Mouse (Mus musculus): ENCODE results near the gene Grm4. TPM values are rescaled to one million over a fixed set of nuclear protein-coding genes. Genes with fewer than 3 reads are reported as not detected.
A peak's percentile ranks its signal among the peaks of the same experiment; 100 is the strongest.
"Not testable (repeated sequence)": the region's sequence is repeated elsewhere in the genome, so short reads cannot be mapped to it uniquely, and the experiment has no call there.

Grm4 gene
- polyA plus RNA-seq, 1 experiment from 2014 or later, result 0.16 TPM

DNA sequence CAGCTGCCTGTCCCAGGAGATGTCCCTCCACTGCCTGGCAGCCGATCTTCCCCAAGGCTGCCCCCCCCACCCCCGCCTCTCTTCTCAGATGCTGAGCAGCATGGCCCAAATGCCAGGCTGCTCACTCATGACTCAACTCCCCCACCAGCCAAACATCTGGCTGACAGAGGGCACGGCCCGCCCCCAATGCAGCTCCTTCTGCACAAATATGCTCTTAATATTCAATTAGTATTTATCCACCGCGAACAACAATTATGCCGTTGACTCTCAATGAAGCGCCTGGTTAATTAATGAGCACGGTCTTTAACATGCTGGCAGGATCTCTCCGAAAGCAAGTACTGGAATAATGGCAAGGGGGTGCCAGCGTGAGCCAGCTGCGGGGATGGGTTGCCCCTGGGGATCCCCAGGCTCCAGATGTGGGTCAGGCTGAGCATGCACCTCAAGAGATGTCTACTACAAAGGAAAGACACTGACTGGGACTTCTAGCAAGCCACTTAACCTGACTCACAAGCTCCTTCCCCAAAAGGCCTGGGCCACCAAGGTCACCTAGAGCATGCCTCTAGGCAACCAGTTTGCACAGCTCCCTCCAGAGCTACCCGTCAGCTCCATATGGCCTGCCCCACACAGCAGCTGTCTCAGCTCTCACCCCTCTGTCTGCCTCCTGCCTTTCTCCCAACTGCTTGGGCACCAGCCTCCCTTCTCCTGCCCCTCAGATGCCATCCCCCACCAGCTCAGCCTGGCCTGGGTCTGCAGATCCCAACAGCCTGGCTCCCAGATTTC, 131.8 kb downstream of the Grm4 start:
- Histone ChIP-seq H3K36me3 (ENCODE audit: control insufficient read depth, insufficient read depth, low read length) (no peaks in the 10 kb centered on the region), H3K27me3 (ENCODE audit: control insufficient read depth, insufficient read depth, low read length) (no peaks in the 10 kb centered on the region), H3K9ac (ENCODE audit: low read length) (no peak overlapping the region), H3K27ac (replicated peaks) (no peak overlapping the region), H3K4me1 (replicated peaks; ENCODE audit: control insufficient read depth, insufficient read depth) (no peaks in the 10 kb centered on the region), H3K9me3 (ENCODE audit: control insufficient read depth, low read length) (no peaks in the 10 kb centered on the region), H3K4me2 (replicated peaks; ENCODE audit: low read depth) (no peak overlapping the region), H3K4me3 (ENCODE audit: low read depth, low read length) (no peak overlapping the region)
- TF ChIP-seq CTCF (IDR thresholded peaks at IDR 0.05; ENCODE audit: low read depth) (no peak), EP300 (optimal IDR thresholded peaks at IDR 0.05) (no peak)
- WGBS, result 76% methylated on average over 13 of the region's 13 CpGs
- DNase-seq (ENCODE audit: low spot score) (no peak), ATAC-seq (ENCODE audit: low FRiP score, low TSS enrichment) (no peak)

DNA sequence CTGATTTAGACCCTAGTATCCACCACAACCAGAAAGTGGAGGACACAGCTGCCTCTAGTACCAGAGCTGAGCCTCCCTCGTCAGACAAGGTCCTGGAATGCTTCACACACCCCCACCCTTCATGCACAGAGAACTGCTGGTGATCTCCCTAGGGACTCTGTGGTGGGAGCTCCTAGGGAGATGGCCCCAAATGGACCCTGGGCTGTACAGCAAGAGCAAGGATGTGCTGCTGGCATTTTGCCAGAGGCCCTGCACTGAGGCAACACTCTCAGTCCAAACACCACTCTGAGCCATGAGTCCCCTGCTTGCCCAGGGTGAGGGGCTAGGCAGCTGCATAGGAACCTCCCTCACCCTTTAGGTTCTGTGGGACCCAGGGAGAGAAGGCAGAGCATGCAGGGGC, 134.8 kb downstream of the Grm4 start:
- WGBS, result 30% methylated on average over 1 of the region's 1 CpGs
- H3K27ac ChIP-seq (replicated peaks), result no peak overlapping the region
- DNase-seq (ENCODE audit: low spot score), result no peak
- H3K9ac ChIP-seq (ENCODE audit: low read length), result no peak overlapping the region
- no peak for TF ChIP-seq EP300 (optimal IDR thresholded peaks at IDR 0.05)
- TF ChIP-seq CTCF (IDR thresholded peaks at IDR 0.05; ENCODE audit: low read depth), result no peak
- no peaks in the 10 kb centered on the region for H3K27me3 ChIP-seq (ENCODE audit: control insufficient read depth, insufficient read depth, low read length)
- no peaks in the 10 kb centered on the region for H3K36me3 ChIP-seq (ENCODE audit: control insufficient read depth, insufficient read depth, low read length)
- no peak overlapping the region for H3K4me2 ChIP-seq (replicated peaks; ENCODE audit: low read depth)
- H3K4me3 ChIP-seq (ENCODE audit: low read depth, low read length), result no peak overlapping the region
- no peaks in the 10 kb centered on the region for H3K4me1 ChIP-seq (replicated peaks; ENCODE audit: control insufficient read depth, insufficient read depth)
- ATAC-seq (ENCODE audit: low FRiP score, low TSS enrichment), result peak; percentile 41; the same call in 1 of the 2 replicates
- H3K9me3 ChIP-seq (ENCODE audit: control insufficient read depth, low read length), result no peaks in the 10 kb centered on the region

DNA sequence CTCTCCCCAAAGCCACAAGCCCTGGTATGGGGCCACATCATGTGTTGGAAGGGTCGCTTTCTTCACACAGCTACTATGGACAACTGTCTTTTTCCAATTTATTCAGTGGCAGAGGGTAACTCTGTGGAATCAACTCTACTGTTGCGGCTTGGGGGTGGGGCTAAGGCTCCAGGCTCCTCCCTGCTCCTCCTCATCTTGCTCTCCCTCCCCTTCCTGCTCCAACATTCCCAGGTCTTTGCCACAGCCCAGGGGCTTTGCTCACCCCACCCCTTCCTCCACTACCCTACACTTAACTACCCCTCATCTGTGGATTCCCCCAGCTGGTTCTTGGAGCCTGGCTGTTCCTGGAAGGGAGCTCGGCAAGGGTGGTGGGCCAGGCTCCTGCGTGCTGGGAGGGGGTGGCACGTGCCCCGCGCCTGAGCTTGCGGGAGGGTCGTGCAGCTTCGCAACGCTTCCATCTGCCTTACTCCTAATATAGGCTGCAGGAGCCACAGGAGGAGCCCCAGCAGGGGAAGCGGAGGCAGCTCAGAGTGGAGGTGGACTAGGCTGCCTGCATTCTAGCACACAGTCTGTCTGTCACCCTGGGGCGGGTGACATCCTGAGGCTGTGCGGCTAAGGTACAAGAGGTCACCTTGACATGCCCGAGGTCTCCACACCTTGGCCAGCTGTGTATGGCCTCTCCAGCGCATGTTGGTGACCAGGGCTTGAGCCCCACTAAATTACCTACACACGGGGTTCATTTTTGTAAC, 135.5 kb downstream of the Grm4 start:
- Histone ChIP-seq H3K36me3 (ENCODE audit: control insufficient read depth, insufficient read depth, low read length) (no peaks in the 10 kb centered on the region), H3K27me3 (ENCODE audit: control insufficient read depth, insufficient read depth, low read length) (no peaks in the 10 kb centered on the region), H3K4me1 (replicated peaks; ENCODE audit: control insufficient read depth, insufficient read depth) (no peaks in the 10 kb centered on the region), H3K27ac (replicated peaks) (no peak overlapping the region), H3K9ac (ENCODE audit: low read length) (no peak overlapping the region), H3K9me3 (ENCODE audit: control insufficient read depth, low read length) (no peaks in the 10 kb centered on the region), H3K4me2 (replicated peaks; ENCODE audit: low read depth) (no peak overlapping the region), H3K4me3 (ENCODE audit: low read depth, low read length) (no peak overlapping the region)
- ATAC-seq (ENCODE audit: low FRiP score, low TSS enrichment) (0 out of 2 replicates have a peak, but pooled peaks have one; percentile 11), DNase-seq (ENCODE audit: low spot score) (no peak)
- TF ChIP-seq CTCF (IDR thresholded peaks at IDR 0.05; ENCODE audit: low read depth) (no peak), EP300 (optimal IDR thresholded peaks at IDR 0.05) (no peak)
- 35% methylated on average over 17 of the region's 17 CpGs for WGBS

DNA sequence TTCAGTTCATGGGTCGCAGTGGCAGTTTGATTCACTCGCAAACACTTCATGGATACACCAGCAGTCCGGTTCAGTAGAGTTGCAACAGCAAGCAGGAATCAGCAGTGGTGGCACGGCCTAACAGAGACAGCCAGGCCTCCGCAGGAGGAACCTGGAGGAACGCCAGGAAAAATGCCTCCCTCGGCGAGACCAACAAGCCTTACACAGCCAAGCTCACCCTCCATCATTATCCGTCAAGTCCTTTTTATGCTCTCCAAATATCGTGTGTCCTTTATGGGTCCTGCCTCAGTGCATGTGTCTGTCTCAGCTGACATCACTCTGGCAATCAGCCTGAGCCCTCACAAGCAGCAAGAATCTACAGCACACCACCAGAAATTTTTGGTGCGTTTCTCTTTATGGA, 138.3 kb downstream of the Grm4 start:
- no peak overlapping the region for H3K9ac ChIP-seq (ENCODE audit: low read length)
- no peaks in the 10 kb centered on the region for H3K9me3 ChIP-seq (ENCODE audit: control insufficient read depth, low read length)
- ATAC-seq (ENCODE audit: low FRiP score, low TSS enrichment) (no peak), DNase-seq (ENCODE audit: low spot score) (no peak)
- no peak overlapping the region for H3K4me3 ChIP-seq (ENCODE audit: low read depth, low read length)
- TF ChIP-seq EP300 (optimal IDR thresholded peaks at IDR 0.05) (no peak), CTCF (IDR thresholded peaks at IDR 0.05; ENCODE audit: low read depth) (no peak)
- no peaks in the 10 kb centered on the region for H3K36me3 ChIP-seq (ENCODE audit: control insufficient read depth, insufficient read depth, low read length)
- H3K4me2 ChIP-seq (replicated peaks; ENCODE audit: low read depth), result no peak overlapping the region
- H3K4me1 ChIP-seq (replicated peaks; ENCODE audit: control insufficient read depth, insufficient read depth), result no peaks in the 10 kb centered on the region
- 72% methylated on average over 11 of the region's 11 CpGs for WGBS
- H3K27ac ChIP-seq (replicated peaks), result no peak overlapping the region
- no peaks in the 10 kb centered on the region for H3K27me3 ChIP-seq (ENCODE audit: control insufficient read depth, insufficient read depth, low read length)

DNA sequence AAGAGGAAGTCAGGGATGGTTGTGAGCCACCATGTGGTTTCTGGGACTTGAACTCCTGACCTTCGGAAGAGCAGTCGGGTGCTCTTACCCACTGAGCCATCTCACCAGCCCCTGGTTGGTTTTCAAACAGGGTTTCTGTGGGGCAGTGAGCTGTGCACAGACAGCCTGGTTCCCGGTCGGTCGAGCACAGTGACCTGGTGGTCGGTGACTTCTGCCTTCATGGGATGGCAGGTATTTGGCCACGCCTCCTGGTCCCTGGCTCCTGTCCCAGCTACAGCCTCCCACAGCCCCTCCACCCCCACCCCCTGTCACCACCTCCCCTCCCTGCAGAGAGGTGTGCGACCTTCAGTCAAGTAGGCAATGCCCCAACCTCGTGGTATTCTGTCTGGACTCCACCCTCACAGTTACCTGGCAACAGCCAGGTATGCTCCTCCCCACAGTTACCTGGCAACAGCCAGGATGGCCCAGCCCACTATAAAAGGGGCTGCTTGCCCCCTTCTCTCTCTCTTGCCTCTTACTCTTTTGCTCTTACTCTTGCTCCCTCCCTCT, 140.2 kb downstream of the Grm4 start:
- H3K4me3 ChIP-seq (ENCODE audit: low read depth, low read length); H3K36me3 ChIP-seq (ENCODE audit: control insufficient read depth, insufficient read depth, low read length); H3K9me3 ChIP-seq (ENCODE audit: control insufficient read depth, low read length); H3K27me3 ChIP-seq (ENCODE audit: control insufficient read depth, insufficient read depth, low read length); ATAC-seq (ENCODE audit: low FRiP score, low TSS enrichment); H3K9ac ChIP-seq (ENCODE audit: low read length); H3K27ac ChIP-seq (replicated peaks); H3K4me1 ChIP-seq (replicated peaks; ENCODE audit: control insufficient read depth, insufficient read depth); H3K4me2 ChIP-seq (replicated peaks; ENCODE audit: low read depth); DNase-seq (ENCODE audit: low spot score): not testable (repeated sequence)
- 53% methylated on average over 9 of the region's 9 CpGs for WGBS

DNA sequence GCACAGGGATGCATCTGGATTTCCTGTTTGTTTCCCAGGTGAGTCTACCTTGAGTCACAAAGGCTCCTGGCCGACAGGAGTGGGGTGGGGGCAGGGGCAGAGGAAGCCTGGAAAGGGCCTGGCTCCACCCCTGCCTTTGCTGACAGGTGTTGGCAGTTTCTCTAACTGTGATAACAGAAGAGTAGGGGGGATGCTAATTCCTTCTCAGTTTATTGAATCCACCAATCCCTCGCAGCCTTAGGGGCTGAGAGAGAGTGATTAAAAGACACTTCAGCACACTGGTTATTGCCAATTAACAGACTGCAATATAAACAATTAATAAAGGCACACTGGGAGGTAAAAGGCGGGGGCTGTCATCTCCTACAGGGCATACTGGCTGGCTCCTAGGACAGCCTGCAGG, 142.2 kb downstream of the Grm4 start:
- H3K4me3 ChIP-seq (ENCODE audit: low read depth, low read length), result no peak overlapping the region
- H3K27me3 ChIP-seq (ENCODE audit: control insufficient read depth, insufficient read depth, low read length), result no peaks in the 10 kb centered on the region
- no peak overlapping the region for H3K4me2 ChIP-seq (replicated peaks; ENCODE audit: low read depth)
- ATAC-seq (ENCODE audit: low FRiP score, low TSS enrichment), result no peak
- peak; percentile 24 for DNase-seq (ENCODE audit: low spot score)
- H3K4me1 ChIP-seq (replicated peaks; ENCODE audit: control insufficient read depth, insufficient read depth), result no peaks in the 10 kb centered on the region
- WGBS, result 31% methylated on average over 3 of the region's 3 CpGs
- no peak overlapping the region for H3K27ac ChIP-seq (replicated peaks)
- no peak overlapping the region for H3K9ac ChIP-seq (ENCODE audit: low read length)
- no peaks in the 10 kb centered on the region for H3K36me3 ChIP-seq (ENCODE audit: control insufficient read depth, insufficient read depth, low read length)
- no peak for TF ChIP-seq CTCF (IDR thresholded peaks at IDR 0.05; ENCODE audit: low read depth)
- no peak for TF ChIP-seq EP300 (optimal IDR thresholded peaks at IDR 0.05)
- H3K9me3 ChIP-seq (ENCODE audit: control insufficient read depth, low read length), result 0 out of 2 replicates have a peak, but pooled peaks cover 3% of the 10 kb centered on the region

Measured in stomach, postnatal 0 days (tissue).